Mouse (Mus musculus) neural tube, embryonic 15.5 days (tissue): ENCODE measurements around the gene Abhd16b. TPM values are rescaled to one million over a fixed set of nuclear protein-coding genes. Genes with fewer than 3 reads are reported as not detected.
A peak's percentile ranks its signal among the peaks of the same experiment; 100 is the strongest.
"Not testable (repeated sequence)": the region's sequence is repeated elsewhere in the genome, so short reads cannot be mapped to it uniquely, and the experiment has no call there.

Experiments used
- ATAC-seq: fragments of 200-750 bp; cut with Nextera tagmentation; 2 replicates; pipeline ENCODE4 v1.8.0; 2017; ENCODE audit warnings: mild to moderate bottlenecking, moderate TSS enrichment, moderate library complexity; ENCODE audit not compliant: low FRiP score
- H3K27ac ChIP-seq: fragments of 300-500 bp; sonication (generic); replicated peaks from 2 replicates; pipeline ENCODE4 v1.5.1; 2015; ENCODE audit warnings: mild to moderate bottlenecking, inconsistent platforms
- H3K27me3 ChIP-seq: fragments of 300-500 bp; sonication (generic); replicated peaks from 2 replicates; pipeline ENCODE4 v1.6.1; 2015; ENCODE audit warnings: inconsistent platforms
- H3K36me3 ChIP-seq: fragments of 300-500 bp; sonication (generic); 2 replicates; pipeline ENCODE4 v1.6.1; 2015; ENCODE audit warnings: inconsistent platforms
- H3K4me1 ChIP-seq: fragments of 300-500 bp; sonication (generic); 2 replicates; pipeline ENCODE4 v1.6.1; 2015; ENCODE audit warnings: inconsistent platforms
- H3K4me2 ChIP-seq: fragments of 300-500 bp; sonication (generic); 2 replicates; pipeline ENCODE4 v1.6.1; 2015; ENCODE audit warnings: inconsistent platforms, mild to moderate bottlenecking, moderate library complexity
- H3K4me3 ChIP-seq: fragments of 300-500 bp; sonication (generic); replicated peaks from 2 replicates; pipeline ENCODE4 v1.5.1; 2015; ENCODE audit warnings: mild to moderate bottlenecking, inconsistent platforms
- H3K9ac ChIP-seq: fragments of 300-500 bp; sonication (generic); replicated peaks from 2 replicates; pipeline ENCODE4 v1.6.1; 2015; ENCODE audit warnings: mild to moderate bottlenecking, inconsistent platforms
- H3K9me3 ChIP-seq: fragments of 300-500 bp; sonication (generic); replicated peaks from 2 replicates; pipeline ENCODE4 v1.6.1; 2016; ENCODE audit warnings: inconsistent platforms
- WGBS: fragments of 180-500 bp; shearing (Covaris S2); methylation state at CpG from one replicate; pipeline ENCODE4 v1.1.7; 2015; ENCODE audit warnings: mixed read lengths; 5-methylcytosine and 5-hydroxymethylcytosine counted together
- polyA plus RNA-seq: library from polyadenylated mRNA; unstranded; fragments of >200 nt; fragmentation: Nextera tagmentation; extraction: Ambion mirVana; gene quantifications from 2 replicates; pipeline ENCODE4 v1.2.1, GENCODE M21; 2015

Gene Abhd16b
- polyA plus RNA-seq, 1 experiment from 2014 or later = 0.12 TPM

- H3K27ac ChIP-seq = no peak overlapping the region
- no peaks in the 10 kb centered on the region for H3K9me3 ChIP-seq
- H3K4me2 ChIP-seq = no peak overlapping the region
- no peaks in the 10 kb centered on the region for H3K36me3 ChIP-seq
- H3K27me3 ChIP-seq = no peaks in the 10 kb centered on the region
- no peak overlapping the region for H3K9ac ChIP-seq
- H3K4me1 ChIP-seq = peaks cover 16% of the 10 kb centered on the region
- no peak for ATAC-seq
- 26% methylated on average over 7 of the region's 7 CpGs for WGBS
- no peak overlapping the region for H3K4me3 ChIP-seq
These were observed 1.4 kb upstream of the Abhd16b start for GRCm38 (mm10) chr2:181491432-181492205.

- H3K4me3 ChIP-seq = no peak overlapping the region
- H3K27ac ChIP-seq = no peak overlapping the region
- no peak for ATAC-seq
- H3K4me2 ChIP-seq = no peak overlapping the region
- H3K4me1 ChIP-seq = peaks cover 12% of the 10 kb centered on the region
- H3K27me3 ChIP-seq = no peaks in the 10 kb centered on the region
- WGBS = 47% methylated on average over 3 of the region's 3 CpGs
- no peak overlapping the region for H3K9ac ChIP-seq
- H3K36me3 ChIP-seq = no peaks in the 10 kb centered on the region
- H3K9me3 ChIP-seq = no peaks in the 10 kb centered on the region
These were observed 800 bp upstream of the Abhd16b start for GRCm38 (mm10) chr2:181492206-181492605.

- no peaks in the 10 kb centered on the region; the same call in 1 of the 2 replicates for H3K36me3 ChIP-seq
- ATAC-seq = no peak
- no peak overlapping the region for H3K4me2 ChIP-seq
- no peak overlapping the region for H3K4me3 ChIP-seq
- no peak overlapping the region for H3K9ac ChIP-seq
- WGBS = 73% methylated on average over 26 of the region's 26 CpGs
- H3K4me1 ChIP-seq = peaks cover 21% of the 10 kb centered on the region
- no peaks in the 10 kb centered on the region for H3K27me3 ChIP-seq
- H3K27ac ChIP-seq = no peak overlapping the region
- no peaks in the 10 kb centered on the region for H3K9me3 ChIP-seq
These were observed 1.4 kb downstream of the Abhd16b start for GRCm38 (mm10) chr2:181494266-181494945.

GRCm38 (mm10) chr2:181495845-181496244 is 2.8 kb downstream of the Abhd16b start:
- H3K36me3 ChIP-seq = peaks cover 12% of the 10 kb centered on the region
- ATAC-seq, H3K4me3 ChIP-seq, H3K27me3 ChIP-seq, H3K9ac ChIP-seq, H3K9me3 ChIP-seq, H3K27ac ChIP-seq: not testable (repeated sequence)
- peaks cover 21% of the 10 kb centered on the region for H3K4me1 ChIP-seq
- 61% methylated on average over 8 of the region's 8 CpGs for WGBS
- peak overlapping the region; percentile 95 for H3K4me2 ChIP-seq

GRCm38 (mm10) chr2:181496281-181496680 is 3.3 kb downstream of the Abhd16b start:
- Histone ChIP-seq H3K36me3 (peaks cover 16% of the 10 kb centered on the region), H3K9ac (peak overlapping the region; percentile 63), H3K4me2 (peak overlapping the region; percentile 95), H3K4me3 (peak overlapping the region; percentile 92), H3K27me3 (no peaks in the 10 kb centered on the region), H3K9me3 (no peaks in the 10 kb centered on the region), H3K4me1 (peaks cover 21% of the 10 kb centered on the region), H3K27ac (peak overlapping the region; percentile 93)
- peak; percentile 85 for ATAC-seq
- 10% methylated on average over 8 of the region's 8 CpGs for WGBS

- H3K9ac ChIP-seq = peak within 1 kb of the TSS; percentile 96
- ATAC-seq = peak; percentile 99
- peak within 1 kb of the TSS; percentile 93 for H3K27ac ChIP-seq
- peaks cover 21% of the 10 kb centered on the region for H3K4me1 ChIP-seq
- H3K9me3 ChIP-seq = no peaks in the 10 kb centered on the region
- peaks cover 23% of the 10 kb centered on the region for H3K36me3 ChIP-seq
- WGBS = 0% methylated on average over 46 of the region's 46 CpGs
- peak within 1 kb of the TSS; percentile 92 for H3K4me3 ChIP-seq
- peak within 1 kb of the TSS; percentile 95 for H3K4me2 ChIP-seq
- H3K27me3 ChIP-seq = no peaks in the 10 kb centered on the region
These were observed 4.0 kb downstream of the Abhd16b start, which contains the start of gene Tpd52l2 for GRCm38 (mm10) chr2:181496831-181497547. Gene Tpd52l2, plus strand, starts transcription at chr2:181497142.

GRCm38 (mm10) chr2:181497548-181497875 is 4.5 kb downstream of the Abhd16b start:
- peak overlapping the region; percentile 95 for H3K4me2 ChIP-seq
- peak overlapping the region; percentile 92 for H3K4me3 ChIP-seq
- H3K9me3 ChIP-seq = no peaks in the 10 kb centered on the region
- peak; percentile 29 for ATAC-seq
- peak overlapping the region; percentile 93 for H3K27ac ChIP-seq
- under 1% methylated on average over 12 of the region's 12 CpGs for WGBS
- peaks cover 21% of the 10 kb centered on the region for H3K4me1 ChIP-seq
- H3K9ac ChIP-seq = peak overlapping the region; percentile 96
- no peaks in the 10 kb centered on the region for H3K27me3 ChIP-seq
- peaks cover 28% of the 10 kb centered on the region for H3K36me3 ChIP-seq

- Histone ChIP-seq H3K4me3 (peak overlapping the region; percentile 92; the same call in 1 of the 2 replicates), H3K4me1 (peaks cover 21% of the 10 kb centered on the region), H3K4me2 (peak overlapping the region; percentile 95; the same call in 1 of the 2 replicates), H3K9ac (no peak overlapping the region), H3K27me3 (no peaks in the 10 kb centered on the region), H3K27ac (no peak overlapping the region), H3K9me3 (no peaks in the 10 kb centered on the region), H3K36me3 (peaks cover 40% of the 10 kb centered on the region)
- 77% methylated on average over 4 of the region's 4 CpGs for WGBS
- no peak for ATAC-seq
These were observed 5.6 kb downstream of the Abhd16b start for GRCm38 (mm10) chr2:181498644-181499043.

- Histone ChIP-seq H3K4me3 (no peak overlapping the region), H3K36me3 (peaks cover 79% of the 10 kb centered on the region), H3K4me1 (no peaks in the 10 kb centered on the region), H3K27me3 (no peaks in the 10 kb centered on the region), H3K4me2 (no peak overlapping the region), H3K9ac (no peak overlapping the region), H3K9me3 (no peaks in the 10 kb centered on the region), H3K27ac (no peak overlapping the region)
- no peak for ATAC-seq
- 92% methylated on average over 2 of the region's 2 CpGs for WGBS
These were observed 16.2 kb downstream of the Abhd16b start for GRCm38 (mm10) chr2:181509191-181509590.

GRCm38 (mm10) chr2:181511231-181511630 is 18.2 kb downstream of the Abhd16b start:
- H3K27me3 ChIP-seq = no peaks in the 10 kb centered on the region
- H3K9ac ChIP-seq = no peak overlapping the region
- H3K9me3 ChIP-seq = no peaks in the 10 kb centered on the region
- 97% methylated on average over 8 of the region's 8 CpGs for whole genome bisulfite sequencing
- peaks cover 85% of the 10 kb centered on the region for H3K36me3 ChIP-seq
- no peak overlapping the region for H3K4me2 ChIP-seq
- no peak overlapping the region for H3K4me3 ChIP-seq
- ATAC-seq = no peak
- no peak overlapping the region for H3K27ac ChIP-seq
- no peaks in the 10 kb centered on the region for H3K4me1 ChIP-seq

- peak overlapping the region; percentile 97 for H3K27ac ChIP-seq
- H3K36me3 ChIP-seq = peaks cover 33% of the 10 kb centered on the region
- no peaks in the 10 kb centered on the region for H3K27me3 ChIP-seq
- ATAC-seq = no peak
- 74% methylated on average over 3 of the region's 3 CpGs for WGBS
- H3K9me3 ChIP-seq = no peaks in the 10 kb centered on the region
- peak overlapping the region; percentile 68 for H3K4me2 ChIP-seq
- peaks cover 40% of the 10 kb centered on the region for H3K4me1 ChIP-seq
- peak overlapping the region; percentile 88 for H3K9ac ChIP-seq
- peak overlapping the region; percentile 96 for H3K4me3 ChIP-seq
These were observed 26.2 kb downstream of the Abhd16b start for GRCm38 (mm10) chr2:181519201-181519600.
